9 mouse cellular contexts compared by ENCODE assay signal in genomic region chr3:65829943-65830483, GRCm38 (mm10).
"Had no signal": no experiment of that assay in that cellular context is flagged by ENCODE, and none has a peak within 500 bp of the region (broad histone marks: within the 10 kb centered on the region; RNA-seq: fewer than 3 reads in every experiment).

No protein-coding gene starts in this region.

- DNase-seq: liver, embryonic 13.5 days; lung, adult 2 months; right cerebral cortex, postnatal 25 days; thymus, adult 18-20 months; thymus, postnatal 36 days had no signal

- H3K9ac ChIP-seq: kidney, embryonic 15.5 days; liver, embryonic 13.5 days; neural tube, embryonic 12.5 days; neural tube, embryonic 15.5 days had no signal

- H3K4me3 ChIP-seq: kidney, embryonic 15.5 days; left cerebral cortex, adult 2 months; liver, embryonic 13.5 days; neural tube, embryonic 12.5 days; neural tube, embryonic 15.5 days had no signal

- H3K4me2 ChIP-seq: liver, embryonic 13.5 days; neural tube, embryonic 12.5 days had no signal

- H3K9me3 ChIP-seq: kidney, embryonic 15.5 days; liver, embryonic 13.5 days; neural tube, embryonic 12.5 days; neural tube, embryonic 15.5 days had no signal

- H3K27me3 ChIP-seq: kidney, embryonic 15.5 days; neural tube, embryonic 12.5 days; neural tube, embryonic 15.5 days had no signal

- H3K4me1 ChIP-seq: neural tube, embryonic 12.5 days had no signal

- H3K36me3 ChIP-seq: kidney, embryonic 15.5 days; liver, embryonic 13.5 days; neural tube, embryonic 12.5 days; neural tube, embryonic 15.5 days had no signal

- H3K27ac ChIP-seq: kidney, embryonic 15.5 days; left cerebral cortex, adult 2 months; liver, embryonic 13.5 days; neural tube, embryonic 12.5 days; neural tube, embryonic 15.5 days had no signal
